Mouse (Mus musculus) induced T-regulatory cell, adult 2 months (primary cell): ENCODE measurements around the gene Actn3.

Experiments used
- DNase-seq: peaks from one replicate; pipeline ENCODE4 v3.0.0-alpha.2; 2012; ENCODE audit warnings: low read depth

Actn3 gene

GRCm38 (mm10) chr19:4811909-4812242 lies 65.8 kb downstream of the Actn3 start:
- DNase-seq = no peak
